Mouse (Mus musculus): ENCODE data around the gene Gm8922. TPM values are rescaled to one million over a fixed set of nuclear protein-coding genes. Genes with fewer than 3 reads are reported as not detected.
"Not testable (repeated sequence)": the region's sequence is repeated elsewhere in the genome, so short reads cannot be mapped to it uniquely, and the experiment has no call there.

The Gm8922 gene
- total RNA-seq (2021): not detected

DNA sequence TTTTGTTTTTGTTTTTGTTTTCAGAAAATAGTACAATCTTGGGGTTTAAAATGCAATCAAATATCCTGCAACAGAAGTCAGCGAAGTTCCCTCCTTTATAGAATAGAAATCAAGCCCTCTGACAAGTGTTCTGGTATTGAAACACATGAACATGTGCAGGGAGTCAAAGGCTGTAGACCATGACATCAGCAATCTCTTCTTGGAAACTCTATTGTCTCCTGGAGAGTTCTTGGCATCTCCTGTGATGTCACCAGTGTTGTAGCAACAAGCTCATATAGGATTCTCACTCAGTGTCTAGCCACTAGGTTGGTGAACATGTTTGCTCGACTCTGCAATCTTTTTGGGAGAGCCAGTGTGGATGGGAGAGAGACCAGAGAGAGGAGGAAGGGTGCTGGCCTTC is at the start of gene Gm8922:
TSS of gene Gm8922 (plus strand) at position 301 of the 400 bp plus-strand sequence.
- intact Hi-C loops (cut with DNase I); DNase-seq: not testable (repeated sequence)

Other genes with a start within 250 kb of the Gm8922 start
- not detected for gene Gm8906, start 179.3 kb upstream of the Gm8922 start, total RNA-seq (2021)
- not detected for gene Gm6460, start 87.0 kb upstream of the Gm8922 start, total RNA-seq (2021)
- gene Gm8926, start 88.6 kb downstream of the Gm8922 start, total RNA-seq (2021): not detected
- gene Gm6465, start 163.6 kb downstream of the Gm8922 start, total RNA-seq (2021): not detected
- gene 4933402N22Rik, start 236.1 kb downstream of the Gm8922 start, total RNA-seq (2021): not detected